Mouse (Mus musculus): ENCODE results near the gene Pex6. TPM values are rescaled to one million over a fixed set of nuclear protein-coding genes. Genes with fewer than 3 reads are reported as not detected.

Pex6 gene
- polyA plus RNA-seq, 1 experiment from 2014 or later = 33.7 TPM

DNA sequence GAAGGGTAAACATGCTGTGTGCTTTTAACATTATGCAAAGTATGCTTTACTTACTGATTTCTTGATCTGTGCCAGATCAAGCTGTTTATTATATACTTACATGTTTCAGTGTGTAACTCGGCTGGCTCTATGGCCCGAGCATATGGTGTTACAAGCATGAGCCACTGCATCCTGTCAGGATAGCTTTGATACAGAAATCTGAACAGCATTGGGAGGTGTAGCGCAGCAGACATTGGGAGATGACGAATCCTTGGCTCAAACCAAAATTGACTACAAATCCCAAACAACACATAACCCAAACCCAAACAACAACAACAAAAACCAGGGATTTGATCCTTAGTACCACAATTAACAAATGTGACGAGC is 60.8 kb downstream of the Pex6 start:
- H3K9me3 ChIP-seq = no peaks in the 10 kb centered on the region
- peaks cover 25% of the 10 kb centered on the region for H3K36me3 ChIP-seq
- H3K27ac ChIP-seq (replicated peaks) = peak overlapping the region; percentile 50
- H3K9ac ChIP-seq (replicated peaks) = peak overlapping the region; percentile 67
- H3K4me2 ChIP-seq (replicated peaks) = peak overlapping the region; percentile 87
- no peaks in the 10 kb centered on the region for H3K27me3 ChIP-seq
- 0 out of 2 replicates have a peak, but pooled peaks have one; percentile 8 for ATAC-seq (ENCODE audit: low FRiP score, low read depth)
- peak overlapping the region; percentile 68 for H3K4me3 ChIP-seq
- 9% methylated on average over 5 of the region's 5 CpGs for WGBS
- H3K4me1 ChIP-seq = peaks cover 19% of the 10 kb centered on the region

GRCm38 (mm10) chr17:46772404-46773277 is 61.4 kb downstream of the Pex6 start, which contains the start of gene 2310039H08Rik:
Gene 2310039H08Rik, plus strand, starts transcription at chr17:46772635.
- WGBS = under 1% methylated on average over 50 of the region's 50 CpGs
- Histone ChIP-seq H3K4me3 (peak within 1 kb of the TSS; percentile 68), H3K9me3 (no peaks in the 10 kb centered on the region), H3K27ac (replicated peaks) (peak within 1 kb of the TSS; percentile 50), H3K36me3 (peaks cover 32% of the 10 kb centered on the region), H3K4me1 (peaks cover 19% of the 10 kb centered on the region), H3K4me2 (replicated peaks) (peak within 1 kb of the TSS; percentile 87), H3K27me3 (no peaks in the 10 kb centered on the region), H3K9ac (replicated peaks) (peak within 1 kb of the TSS; percentile 67)
- ATAC-seq (ENCODE audit: low FRiP score, low read depth) = peak; percentile 93

GRCm38 (mm10) chr17:46773278-46774130 is 62.2 kb downstream of the Pex6 start:
- no peaks in the 10 kb centered on the region for H3K9me3 ChIP-seq
- peaks cover 40% of the 10 kb centered on the region for H3K36me3 ChIP-seq
- peak overlapping the region; percentile 87 for H3K4me2 ChIP-seq (replicated peaks)
- H3K4me1 ChIP-seq = peaks cover 19% of the 10 kb centered on the region
- ATAC-seq (ENCODE audit: low FRiP score, low read depth) = no peak; the same call in 1 of the 2 replicates
- 13% methylated on average over 18 of the region's 20 CpGs for WGBS
- H3K27ac ChIP-seq (replicated peaks) = peak overlapping the region; percentile 50; the same call in 1 of the 2 replicates
- H3K4me3 ChIP-seq = peak overlapping the region; percentile 68
- H3K9ac ChIP-seq (replicated peaks) = peak overlapping the region; percentile 67
- no peaks in the 10 kb centered on the region for H3K27me3 ChIP-seq

DNA sequence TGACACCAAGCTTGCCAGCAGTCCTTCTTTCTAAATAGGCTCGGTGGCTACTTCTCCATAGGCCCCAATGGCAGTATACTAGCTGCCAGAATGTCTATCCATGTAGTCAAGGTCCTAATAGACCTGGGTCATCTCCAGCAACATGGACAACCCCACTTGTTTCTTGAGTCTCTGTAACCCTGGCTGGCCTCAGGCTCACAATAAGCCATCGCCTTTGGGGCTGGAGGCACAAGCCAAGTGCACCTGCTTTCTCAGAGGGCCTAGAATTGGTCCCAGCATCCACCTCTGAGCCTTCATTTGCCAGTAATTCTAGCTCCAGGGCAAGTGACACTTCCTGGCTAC is 62.8 kb downstream of the Pex6 start:
- Histone ChIP-seq H3K27ac (replicated peaks) (no peak overlapping the region), H3K36me3 (peaks cover 46% of the 10 kb centered on the region), H3K4me1 (peaks cover 19% of the 10 kb centered on the region), H3K27me3 (no peaks in the 10 kb centered on the region), H3K4me3 (0 out of 2 replicates have a peak overlapping the region, but pooled peaks have one; percentile 68), H3K4me2 (replicated peaks) (peak overlapping the region; percentile 87), H3K9ac (replicated peaks) (no peak overlapping the region), H3K9me3 (no peaks in the 10 kb centered on the region)
- no peak for ATAC-seq (ENCODE audit: low FRiP score, low read depth)
- 45% methylated on average over 2 of the region's 2 CpGs for WGBS

DNA sequence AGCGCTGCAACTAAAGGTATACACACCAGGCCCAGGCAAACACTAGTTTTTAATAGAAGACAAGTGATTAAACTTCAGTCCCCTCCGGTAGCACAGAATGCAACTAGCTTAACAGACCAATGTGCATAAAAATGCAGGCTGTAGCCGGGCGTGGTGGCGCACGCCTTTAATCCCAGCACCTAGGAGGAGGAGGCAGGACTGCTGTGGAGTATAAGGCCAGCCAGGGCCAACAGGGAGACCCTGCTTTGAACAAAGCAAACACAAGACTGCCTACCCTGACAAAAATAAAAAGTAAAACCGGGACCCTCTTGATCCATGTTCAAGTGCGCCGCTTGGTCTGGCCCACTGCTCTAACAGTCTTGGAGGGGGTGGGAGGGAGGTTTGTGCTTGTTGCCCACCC is 63.8 kb downstream of the Pex6 start:
- ATAC-seq (ENCODE audit: low FRiP score, low read depth) = no peak
- Histone ChIP-seq H3K27me3 (no peaks in the 10 kb centered on the region), H3K27ac (replicated peaks) (no peak overlapping the region), H3K36me3 (peaks cover 55% of the 10 kb centered on the region), H3K4me2 (replicated peaks) (no peak overlapping the region), H3K4me1 (peaks cover 19% of the 10 kb centered on the region), H3K9ac (replicated peaks) (no peak overlapping the region), H3K4me3 (no peak overlapping the region), H3K9me3 (no peaks in the 10 kb centered on the region)
- 94% methylated on average over 9 of the region's 9 CpGs for WGBS

Other genes with a start within 250 kb of the Pex6 start
- 5.0 and 5.5 TPM in 2 replicates for gene Ttbk1, start 223.8 kb upstream of the Pex6 start, polyA plus RNA-seq (2016; fragmentation: Nextera tagmentation; extraction: Ambion mirVana)
- 53.1 and 58.0 TPM in 2 replicates for gene Dnph1, start 214.8 kb upstream of the Pex6 start, polyA plus RNA-seq (2016; fragmentation: Nextera tagmentation; extraction: Ambion mirVana)
- gene Cul9, start 165.1 kb upstream of the Pex6 start, polyA plus RNA-seq (2016; fragmentation: Nextera tagmentation; extraction: Ambion mirVana) = 14.3 and 15.2 TPM in 2 replicates
- gene Srf, start 155.3 kb upstream of the Pex6 start, polyA plus RNA-seq (2016; fragmentation: Nextera tagmentation; extraction: Ambion mirVana) = 6.6 and 8.1 TPM in 2 replicates
- gene Ptk7, start 82.0 kb upstream of the Pex6 start, polyA plus RNA-seq (2016; fragmentation: Nextera tagmentation; extraction: Ambion mirVana) = 57.1 and 63.4 TPM in 2 replicates
- gene Klc4, start 65.4 kb upstream of the Pex6 start, polyA plus RNA-seq (2016; fragmentation: Nextera tagmentation; extraction: Ambion mirVana) = 43.6 and 44.7 TPM in 2 replicates
- 73.9 and 88.4 TPM in 2 replicates for gene Mrpl2, start 65.2 kb upstream of the Pex6 start, polyA plus RNA-seq (2016; fragmentation: Nextera tagmentation; extraction: Ambion mirVana)
- gene Cul7, start 61.1 kb upstream of the Pex6 start, polyA plus RNA-seq (2016; fragmentation: Nextera tagmentation; extraction: Ambion mirVana) = 48.3 and 49.0 TPM in 2 replicates
- gene Rrp36, start 37.1 kb upstream of the Pex6 start, polyA plus RNA-seq (2016; fragmentation: Nextera tagmentation; extraction: Ambion mirVana) = 54.1 and 56.0 TPM in 2 replicates
- 159 and 175 TPM in 2 replicates for gene Mea1, start 32.7 kb upstream of the Pex6 start, polyA plus RNA-seq (2016; fragmentation: Nextera tagmentation; extraction: Ambion mirVana)
- gene Klhdc3, start 30.5 kb upstream of the Pex6 start, polyA plus RNA-seq (2016; fragmentation: Nextera tagmentation; extraction: Ambion mirVana) = 127 and 131 TPM in 2 replicates
- 111 and 113 TPM in 2 replicates for gene Ppp2r5d, start 6.4 kb upstream of the Pex6 start, polyA plus RNA-seq (2016; fragmentation: Nextera tagmentation; extraction: Ambion mirVana)
- gene Gnmt, start 17.7 kb downstream of the Pex6 start, polyA plus RNA-seq (2016; fragmentation: Nextera tagmentation; extraction: Ambion mirVana) = 0.52 and 0.75 TPM in 2 replicates
- gene Cnpy3, start 40.8 kb downstream of the Pex6 start, polyA plus RNA-seq (2016; fragmentation: Nextera tagmentation; extraction: Ambion mirVana) = 54.1 and 54.6 TPM in 2 replicates
- gene Ptcra, start 52.2 kb downstream of the Pex6 start, polyA plus RNA-seq (2016; fragmentation: Nextera tagmentation; extraction: Ambion mirVana) = 0.55 and 0.65 TPM in 2 replicates
- 48.5 and 55.0 TPM in 2 replicates for gene 2310039H08Rik, start 61.2 kb downstream of the Pex6 start, polyA plus RNA-seq (2016; fragmentation: Nextera tagmentation; extraction: Ambion mirVana)
- gene Rpl7l1, start 71.2 kb downstream of the Pex6 start, polyA plus RNA-seq (2016; fragmentation: Nextera tagmentation; extraction: Ambion mirVana) = 150 and 161 TPM in 2 replicates
- 7.8 and 7.9 TPM in 2 replicates for gene Bicral, start 147.0 kb downstream of the Pex6 start, polyA plus RNA-seq (2016; fragmentation: Nextera tagmentation; extraction: Ambion mirVana)
- 68.4 and 75.1 TPM in 2 replicates for gene Tbcc, start 179.2 kb downstream of the Pex6 start, polyA plus RNA-seq (2016; fragmentation: Nextera tagmentation; extraction: Ambion mirVana)
- not detected in 2 replicates for gene Prph2, start 199.0 kb downstream of the Pex6 start, polyA plus RNA-seq (2016; fragmentation: Nextera tagmentation; extraction: Ambion mirVana)

All from midbrain, embryonic 12.5 days (tissue).